Mouse (Mus musculus) frontal cortex, postnatal 25 days (tissue): ENCODE results near the gene Hcls1.

ENCODE experiments used
- DNase-seq, 2 experiments: peaks; one replicate each; pipeline ENCODE4 v3.0.0; 2022; ENCODE audit warnings: low spot score in 2 of 2

The Hcls1 gene

GRCm38 (mm10) chr16:36989493-36989892, 54.7 kb downstream of the Hcls1 start:
- DNase-seq = no peak

GRCm38 (mm10) chr16:36989999-36990625, 55.3 kb downstream of the Hcls1 start, which contains the start of gene Fbxo40:
Gene Fbxo40, minus strand, starts transcription at chr16:36990467.
- DNase-seq = no peak

GRCm38 (mm10) chr16:36997650-36998049, 62.9 kb downstream of the Hcls1 start:
- no peak for DNase-seq

GRCm38 (mm10) chr16:36999366-36999972, 64.7 kb downstream of the Hcls1 start:
- DNase-seq = no peak

GRCm38 (mm10) chr16:37009262-37009661, 74.5 kb downstream of the Hcls1 start:
- no peak for DNase-seq

GRCm38 (mm10) chr16:37010370-37010769, 75.6 kb downstream of the Hcls1 start:
- no peak for DNase-seq

GRCm38 (mm10) chr16:37011061-37011921, 76.5 kb downstream of the Hcls1 start, which contains the start of gene Polq:
Gene Polq, plus strand, starts transcription at chr16:37011786.
- peak; percentile 82 to 87 for DNase-seq

GRCm38 (mm10) chr16:37011922-37012289, 77.1 kb downstream of the Hcls1 start:
- no peak for DNase-seq

GRCm38 (mm10) chr16:37012336-37012735, 77.6 kb downstream of the Hcls1 start:
- DNase-seq = no peak
